Mouse (Mus musculus): ENCODE measurements around the gene Rab19.
"Not testable (repeated sequence)": the region's sequence is repeated elsewhere in the genome, so short reads cannot be mapped to it uniquely, and the experiment has no call there.

Rab19 gene

DNA sequence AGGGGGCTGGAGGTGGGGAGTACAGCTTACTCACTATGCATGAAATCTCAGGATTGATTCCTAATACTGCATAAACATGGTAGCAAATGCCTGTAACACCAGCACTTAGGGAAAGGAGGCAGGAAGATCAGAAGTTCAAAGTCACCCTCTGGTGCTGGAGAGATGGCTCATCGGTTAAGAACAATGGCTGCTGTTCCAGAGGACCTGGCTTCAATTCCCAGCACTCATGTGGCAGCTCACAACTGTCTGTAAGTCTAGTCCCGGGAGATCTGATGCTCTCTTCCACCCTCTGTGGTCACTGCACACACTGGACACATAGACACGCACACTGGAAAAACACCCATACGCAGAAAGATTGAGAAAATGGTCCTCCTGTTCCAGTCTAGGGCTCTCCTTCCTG, 52.2 kb downstream of the Rab19 start:
- no peak for DNase-seq (ENCODE audit: low spot score)

DNA sequence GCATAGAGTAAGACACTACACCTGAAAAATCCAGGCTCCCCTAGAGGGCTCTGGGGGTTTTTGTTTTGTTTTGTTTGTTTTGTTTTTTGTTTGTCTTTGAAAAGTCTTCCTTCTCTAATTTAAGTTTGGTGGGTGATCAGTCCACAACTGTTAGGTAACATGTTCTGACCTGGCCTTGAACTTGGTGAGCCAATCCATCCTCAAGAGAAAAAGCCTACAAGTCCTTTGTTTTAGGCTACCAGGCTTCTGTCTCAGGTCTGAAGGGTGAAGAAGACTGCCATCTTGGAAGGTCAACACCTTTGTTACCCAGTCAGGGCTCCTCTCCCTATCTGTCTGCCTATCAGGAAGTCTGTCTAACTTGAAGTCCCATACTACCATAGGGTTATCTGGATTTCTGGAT, 52.7 kb downstream of the Rab19 start:
- no peak for DNase-seq (ENCODE audit: low spot score)

DNA sequence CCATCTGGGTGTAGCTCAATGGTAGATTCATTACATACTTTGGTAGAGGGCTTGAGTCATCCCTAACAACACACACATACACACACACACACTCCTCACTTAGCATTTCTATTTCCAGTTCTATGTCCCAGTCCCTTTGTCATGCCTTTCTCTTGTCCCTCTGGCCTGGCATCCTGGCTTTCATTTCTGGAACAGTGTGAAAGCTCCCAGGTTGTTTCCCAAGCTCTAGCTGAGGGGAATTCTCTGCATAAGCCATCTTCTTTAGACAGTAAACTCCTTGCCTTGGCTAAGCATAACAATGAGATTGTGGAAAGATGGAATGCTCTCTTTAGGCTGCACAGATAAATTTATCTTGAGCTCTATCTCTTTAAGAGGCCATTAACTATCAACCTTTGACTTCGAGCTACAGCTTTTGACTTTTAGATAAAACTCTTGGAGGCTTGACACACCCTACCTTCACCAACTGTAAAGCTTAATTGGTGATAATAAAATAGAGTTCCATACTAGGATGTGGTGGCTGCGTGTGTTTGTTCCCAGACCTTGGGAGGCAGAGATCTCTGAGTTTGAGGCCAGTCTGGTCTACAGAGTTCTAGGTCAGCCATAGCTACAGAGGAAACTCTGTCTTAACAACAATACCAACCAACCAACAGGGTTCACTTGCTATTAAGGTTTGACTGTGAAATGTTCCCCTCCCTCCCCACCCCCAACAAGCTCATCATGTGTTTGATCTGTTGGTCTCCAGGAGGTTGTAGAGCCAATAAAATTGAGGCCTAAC, 53.3 kb downstream of the Rab19 start:
- no peak for DNase-seq (ENCODE audit: low spot score)

DNA sequence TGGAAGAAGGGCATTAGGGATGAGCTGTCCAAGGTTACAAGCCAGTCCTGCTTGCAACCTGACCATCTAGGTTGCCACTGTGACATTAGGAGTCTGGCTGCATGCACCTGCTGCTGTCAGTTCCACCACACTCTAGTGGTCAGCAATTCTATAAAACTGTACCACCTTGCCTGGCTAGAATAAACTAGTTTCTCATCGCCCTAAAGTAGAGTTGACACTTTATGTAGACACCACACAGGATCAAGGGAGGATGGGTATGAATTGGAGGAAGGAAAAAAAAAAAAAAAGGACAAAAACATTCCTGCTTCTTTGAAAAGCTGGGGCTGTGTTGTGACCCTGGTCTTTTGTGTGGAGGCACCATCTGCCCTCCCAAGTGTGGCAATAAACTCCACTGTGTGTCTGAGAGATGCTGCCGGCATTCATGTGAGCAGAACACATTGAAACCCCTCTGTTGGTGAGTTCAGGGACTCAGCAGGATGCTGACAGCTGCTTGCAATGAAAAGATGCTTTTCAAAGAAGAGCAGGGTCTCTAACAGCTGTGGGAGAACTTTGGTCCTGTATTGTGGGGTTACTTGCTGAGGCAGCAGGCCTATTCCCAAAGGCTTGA, 54.0 kb downstream of the Rab19 start:
- no peak for DNase-seq (ENCODE audit: low spot score)

DNA sequence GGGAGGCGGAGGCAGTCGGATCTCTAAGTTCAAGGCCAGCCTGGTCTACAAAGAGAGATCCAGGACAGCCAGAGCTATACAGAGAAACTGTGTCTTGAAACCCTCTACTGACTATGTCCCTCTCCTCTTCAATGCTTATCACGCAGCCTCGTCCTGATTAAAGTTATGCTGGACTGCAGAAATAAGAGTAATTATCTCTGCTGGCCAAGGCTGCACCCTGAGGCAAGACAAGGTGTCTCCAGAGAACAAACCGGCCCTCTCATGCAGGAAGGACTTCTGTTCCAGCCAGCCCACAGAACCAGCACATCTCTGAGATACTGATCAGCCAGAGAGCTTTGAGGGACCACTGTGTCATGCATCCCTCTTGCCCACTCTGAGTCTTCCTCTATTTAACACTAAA, 54.9 kb downstream of the Rab19 start:
- DNase-seq (ENCODE audit: low spot score), result no peak

- DNase-seq (ENCODE audit: low spot score), result not testable (repeated sequence)
These were observed 56.5 kb downstream of the Rab19 start for GRCm38 (mm10) chr6:39437519-39437918.

Measured in urinary bladder, postnatal 10 days (tissue).